Mouse (Mus musculus) megakaryocyte, embryonic 14.5 days (primary cell): ENCODE results near the gene Zc2hc1c.

Experiments
- FLI1 ChIP-seq: IDR thresholded peaks from 2 replicates; pipeline ENCODE4 v1.6.1; 2012; ENCODE audit warnings: low read length, inconsistent platforms, mixed read lengths
- GATA1 ChIP-seq: IDR thresholded peaks from 3 replicates; pipeline ENCODE4 v1.6.1; 2012; ENCODE audit warnings: mixed read lengths, low read length, inconsistent platforms, borderline replicate concordance

GRCm38 (mm10) chr12:85339947-85340346 is 51.6 kb downstream of the Zc2hc1c start:
- no peak for TF ChIP-seq GATA1
- TF ChIP-seq FLI1, result no peak
